Mouse (Mus musculus) limb, embryonic 14.5 days (tissue): ENCODE results near the gene Slc12a5. TPM values are rescaled to one million over a fixed set of nuclear protein-coding genes. Genes with fewer than 3 reads are reported as not detected.

Experiments used
- ATAC-seq: fragments of 200-750 bp; cut with Nextera tagmentation; 2 replicates; pipeline ENCODE4 v1.8.0; 2017; ENCODE audit warnings: low read depth, moderate number of reproducible peaks, moderate TSS enrichment; ENCODE audit not compliant: low FRiP score
- DNase-seq: peaks from one replicate; pipeline ENCODE4 v3.0.0-alpha.2; 2015; ENCODE audit warnings: low spot score
- H3K27ac ChIP-seq: fragments of 300-500 bp; sonication (generic); replicated peaks from 2 replicates; pipeline ENCODE4 v1.5.1; 2014; ENCODE audit warnings: low read depth, mild to moderate bottlenecking, low read length, moderate library complexity, mixed read lengths
- H3K27me3 ChIP-seq: fragments of 300-500 bp; sonication (generic); 2 replicates; pipeline ENCODE4 v1.6.1; 2014; ENCODE audit warnings: low read length, mixed read lengths; ENCODE audit not compliant: control insufficient read depth, insufficient read depth
- H3K36me3 ChIP-seq: fragments of 300-500 bp; sonication (generic); 2 replicates; pipeline ENCODE4 v1.6.1; 2014; ENCODE audit warnings: mild to moderate bottlenecking, low read length, moderate library complexity, mixed read lengths; ENCODE audit not compliant: control insufficient read depth, insufficient read depth
- H3K4me1 ChIP-seq: fragments of 300-500 bp; sonication (generic); 2 replicates; pipeline ENCODE4 v1.6.1; 2014; ENCODE audit warnings: antibody characterized with exemption, low read length, mixed read lengths; ENCODE audit not compliant: control insufficient read depth, insufficient read depth
- H3K4me2 ChIP-seq: fragments of 300-500 bp; sonication (generic); replicated peaks from 2 replicates; pipeline ENCODE4 v1.6.1; 2014; ENCODE audit warnings: low read depth, mild to moderate bottlenecking, low read length, moderate library complexity; ENCODE audit not compliant: severe bottlenecking
- H3K4me3 ChIP-seq: fragments of 300-500 bp; sonication (generic); replicated peaks from 2 replicates; pipeline ENCODE4 v1.5.1; 2014; ENCODE audit warnings: low read length
- H3K9ac ChIP-seq: fragments of 300-500 bp; sonication (generic); 2 replicates; pipeline ENCODE4 v1.6.1; 2014; ENCODE audit warnings: mild to moderate bottlenecking, low read depth, low read length, moderate library complexity; ENCODE audit not compliant: severe bottlenecking
- H3K9me3 ChIP-seq: fragments of 300-500 bp; sonication (generic); 2 replicates; pipeline ENCODE4 v1.6.1; 2016; ENCODE audit warnings: low read length; ENCODE audit not compliant: control insufficient read depth
- POLR2A ChIP-seq: fragments of 200-500 bp; IDR thresholded peaks from 2 replicates; pipeline ENCODE4 v1.8.0; 2012; ENCODE audit warnings: inconsistent platforms, mild to moderate bottlenecking, moderate library complexity, borderline replicate concordance; ENCODE audit not compliant: insufficient read depth, insufficient read length; ENCODE audit errors: extremely low read depth
- WGBS: fragments of 180-500 bp; shearing (Covaris S2); extraction: QIAGEN DNeasy Blood & Tissue Kit; methylation state at CpG from one replicate; pipeline ENCODE4 v1.1.7; 2014; 5-methylcytosine and 5-hydroxymethylcytosine counted together
- polyA plus RNA-seq, 2 experiments: library from polyadenylated mRNA; depleted of rRNA in 1 of 2; stranded (reverse) in 1 of 2; unstranded in 1 of 2; fragments of >200 nt; fragmentation: Nextera tagmentation in 1 of 2; extraction: Ambion mirVana in 1 of 2; gene quantifications; 2 replicates each; pipeline versions ENCODE4 v1.2.1 to v1.2.3; 2012 to 2014

Slc12a5 gene
- polyA plus RNA-seq, 2 experiments, result 0.72 to 6.9 TPM

DNA sequence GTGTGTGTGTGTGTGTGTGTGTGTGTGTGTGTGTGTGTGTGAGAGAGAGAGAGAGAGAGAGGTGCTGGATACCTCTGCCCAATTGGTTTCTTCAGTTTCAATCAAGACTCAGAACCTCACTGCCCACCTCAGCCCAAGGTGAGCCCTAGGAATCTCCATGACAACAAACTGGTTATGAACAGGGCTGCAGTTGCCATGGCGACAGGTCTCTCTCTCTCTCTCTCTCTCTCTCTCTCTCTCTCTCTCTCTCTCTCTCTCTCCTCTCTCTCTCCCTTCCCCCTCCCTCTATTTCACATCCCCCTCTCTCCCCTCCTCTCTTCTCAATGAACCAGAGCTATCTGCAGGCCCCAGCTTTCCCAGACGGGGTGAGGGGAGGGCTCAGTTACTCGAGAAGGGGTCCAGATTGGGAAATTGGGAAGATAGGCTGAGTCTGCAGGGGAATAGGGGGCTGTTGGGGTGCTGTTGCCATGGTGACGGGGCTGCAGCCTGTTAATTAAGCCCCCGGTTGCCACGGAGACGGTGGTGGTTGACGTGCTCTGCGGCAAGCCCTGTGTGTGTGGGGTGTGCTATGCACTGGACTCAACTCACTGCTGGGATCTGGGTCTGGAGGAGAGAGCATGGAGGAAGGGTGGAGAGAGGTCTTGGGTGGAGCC is 3.8 kb downstream of the Slc12a5 start:
- Histone ChIP-seq H3K36me3 (no peaks in the 10 kb centered on the region), H3K27me3 (peaks cover 33% of the 10 kb centered on the region), H3K9ac (no peak overlapping the region), H3K4me2 (no peak overlapping the region), H3K4me1 (peaks cover 7% of the 10 kb centered on the region; the same call in 1 of the 2 replicates), H3K4me3 (no peak overlapping the region), H3K9me3 (no peaks in the 10 kb centered on the region), H3K27ac (no peak overlapping the region)
- ATAC-seq (no peak), DNase-seq (no peak)
- 44% methylated on average over 8 of the region's 9 CpGs for WGBS
- no peak for TF ChIP-seq POLR2A

DNA sequence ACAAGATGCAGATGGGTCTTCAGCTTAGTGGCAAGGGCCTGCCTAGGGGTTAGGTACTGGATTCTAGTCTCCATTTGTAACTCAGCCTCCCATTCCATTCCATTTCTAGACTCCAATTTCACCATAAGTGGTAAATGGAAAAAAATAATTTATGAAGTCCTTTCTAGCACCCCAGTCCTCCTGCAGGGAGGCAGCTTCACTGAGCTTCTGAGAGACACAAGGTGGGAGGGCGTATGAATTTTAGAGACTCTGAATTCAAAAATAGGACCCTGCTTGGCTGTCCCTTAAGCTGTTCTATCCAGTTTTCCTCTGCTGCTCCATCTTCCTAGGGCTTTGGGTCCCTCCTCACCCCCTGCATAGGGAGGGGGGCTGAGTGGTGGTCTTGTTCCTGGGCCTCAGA is 4.4 kb downstream of the Slc12a5 start:
- Histone ChIP-seq H3K9me3 (no peaks in the 10 kb centered on the region), H3K36me3 (no peaks in the 10 kb centered on the region), H3K27ac (no peak overlapping the region), H3K4me2 (no peak overlapping the region), H3K4me1 (peaks cover 7% of the 10 kb centered on the region; the same call in 1 of the 2 replicates), H3K27me3 (peaks cover 39% of the 10 kb centered on the region), H3K4me3 (no peak overlapping the region), H3K9ac (no peak overlapping the region)
- DNase-seq, result no peak
- 79% methylated on average over 1 of the region's 1 CpGs for WGBS
- TF ChIP-seq POLR2A, result no peak
- ATAC-seq, result no peak

DNA sequence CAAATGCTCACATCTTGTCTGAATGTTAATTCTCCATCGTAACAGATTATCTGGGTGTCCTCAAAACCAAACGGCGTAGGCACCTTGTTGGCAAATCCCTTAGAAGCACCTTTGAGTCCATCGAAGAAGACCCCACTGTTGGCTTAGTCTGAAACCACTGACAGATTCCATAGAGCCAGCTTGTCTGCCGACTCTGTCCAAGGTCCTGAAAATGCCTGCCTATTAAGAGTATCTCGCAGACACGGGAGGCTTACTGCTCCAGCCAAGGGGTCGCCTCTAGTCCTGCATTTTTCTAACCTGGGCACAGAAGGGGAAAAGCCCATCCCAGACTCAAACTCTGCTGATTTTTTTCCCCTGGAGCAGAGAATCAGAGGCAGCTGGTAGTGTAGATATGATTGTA is 5.8 kb downstream of the Slc12a5 start:
- no peak overlapping the region for H3K27ac ChIP-seq
- no peak overlapping the region for H3K9ac ChIP-seq
- H3K4me1 ChIP-seq, result peaks cover 12% of the 10 kb centered on the region; the same call in 1 of the 2 replicates
- H3K9me3 ChIP-seq, result no peaks in the 10 kb centered on the region
- ATAC-seq, result no peak
- H3K36me3 ChIP-seq, result no peaks in the 10 kb centered on the region
- peak; percentile 66 for DNase-seq
- no peak overlapping the region for H3K4me3 ChIP-seq
- peaks cover 53% of the 10 kb centered on the region for H3K27me3 ChIP-seq
- 25% methylated on average over 8 of the region's 8 CpGs for WGBS
- no peak for TF ChIP-seq POLR2A
- H3K4me2 ChIP-seq, result no peak overlapping the region

DNA sequence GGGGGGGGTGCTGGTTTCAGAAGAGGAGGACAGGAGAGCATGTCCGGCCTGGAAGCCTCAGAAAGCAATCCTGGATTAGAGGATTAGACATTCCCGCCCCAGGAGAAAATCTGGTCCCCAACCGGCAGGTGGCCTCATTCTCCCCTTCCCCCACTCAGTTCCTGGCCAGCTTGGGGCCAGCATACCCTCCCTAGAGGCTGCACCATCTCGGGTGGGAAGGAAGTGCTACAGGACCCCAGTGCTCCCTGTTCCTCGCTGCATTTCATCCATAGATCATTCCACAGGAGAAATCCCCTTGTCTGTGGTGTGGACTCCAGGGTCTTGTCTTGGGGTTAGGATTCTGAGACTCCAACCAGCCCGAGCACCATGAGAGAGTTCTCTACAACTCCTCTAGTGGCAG is 6.6 kb downstream of the Slc12a5 start:
- H3K9me3 ChIP-seq, result no peaks in the 10 kb centered on the region
- H3K4me1 ChIP-seq, result peaks cover 12% of the 10 kb centered on the region; the same call in 1 of the 2 replicates
- 12% methylated on average over 6 of the region's 6 CpGs for WGBS
- peaks cover 61% of the 10 kb centered on the region for H3K27me3 ChIP-seq
- H3K9ac ChIP-seq, result no peak overlapping the region
- ATAC-seq (no peak), DNase-seq (no peak)
- no peaks in the 10 kb centered on the region for H3K36me3 ChIP-seq
- no peak for TF ChIP-seq POLR2A
- H3K4me2 ChIP-seq, result no peak overlapping the region
- H3K27ac ChIP-seq, result no peak overlapping the region
- no peak overlapping the region for H3K4me3 ChIP-seq

DNA sequence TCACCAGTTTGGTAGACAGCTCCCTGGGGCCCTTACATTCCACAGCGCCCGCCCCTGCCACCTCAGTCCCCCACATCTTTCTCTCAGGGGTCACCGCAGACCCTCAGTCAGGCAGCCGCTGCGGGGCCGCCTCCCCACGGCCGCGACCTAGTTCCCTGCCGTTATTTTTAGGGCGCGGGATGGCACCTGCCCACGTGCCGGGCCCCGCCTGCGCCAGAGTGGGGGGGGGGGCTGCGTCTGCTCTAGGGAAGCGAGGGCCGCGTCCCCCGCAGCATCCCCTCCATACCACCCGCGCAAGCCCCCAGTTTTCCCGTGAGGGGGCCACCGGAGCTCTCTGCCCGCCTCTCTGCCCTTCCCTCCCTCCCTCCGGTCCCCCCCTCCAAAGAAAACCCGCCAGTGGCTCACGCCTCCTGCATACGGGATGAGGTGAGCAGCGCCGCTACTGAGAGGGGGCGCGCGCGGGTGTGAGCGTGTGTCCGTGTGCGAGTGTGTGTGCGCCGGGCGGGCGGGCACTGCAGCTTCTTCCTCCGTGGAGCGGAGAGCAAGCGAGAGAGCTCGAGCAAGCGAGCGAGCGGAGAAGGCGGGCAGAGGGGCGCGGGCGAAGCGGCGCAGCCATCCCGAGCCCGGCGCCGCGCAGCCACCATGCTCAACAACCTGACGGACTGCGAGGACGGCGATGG is 7.3 kb downstream of the Slc12a5 start:
- 2% methylated on average over 56 of the region's 65 CpGs for WGBS
- no peak for DNase-seq
- peak overlapping the region; percentile 26 for H3K4me3 ChIP-seq
- peaks cover 12% of the 10 kb centered on the region; the same call in 1 of the 2 replicates for H3K4me1 ChIP-seq
- H3K27ac ChIP-seq, result no peak overlapping the region
- peak overlapping the region; percentile 49 for H3K4me2 ChIP-seq
- no peaks in the 10 kb centered on the region for H3K9me3 ChIP-seq
- H3K9ac ChIP-seq, result no peak overlapping the region
- no peak for TF ChIP-seq POLR2A
- ATAC-seq, result 0 out of 2 replicates have a peak, but pooled peaks have one; percentile 43
- H3K36me3 ChIP-seq, result no peaks in the 10 kb centered on the region
- peaks cover 61% of the 10 kb centered on the region for H3K27me3 ChIP-seq
